Mouse (Mus musculus) induced T-regulatory cell, adult 2 months (primary cell): Measurements from ENCODE around the gene Cfap20.

Experiments used
- DNase-seq: peaks from one replicate; pipeline ENCODE4 v3.0.0-alpha.2; 2012; ENCODE audit warnings: low read depth

Cfap20 gene

GRCm38 (mm10) chr8:95373389-95374002 is 61.2 kb downstream of the Cfap20 start:
- no peak for DNase-seq
